ENCODE assay signal across 9 mouse cellular contexts in genomic region chr3:28390183-28390582, GRCm38 (mm10).
"Had no signal": no experiment of that assay in that cellular context is flagged by ENCODE, and none has a peak within 500 bp of the region (broad histone marks: within the 10 kb centered on the region; RNA-seq: fewer than 3 reads in every experiment).

No protein-coding gene starts in this region.

- DNase-seq: kidney, postnatal 14 days; kidney, postnatal 4 days; left cerebral cortex, postnatal 4 days; liver, postnatal 0 days; lung, embryonic 14.5 days; retina, postnatal 1 day; right cerebral cortex, postnatal 25 days; spleen, adult 18-20 months; thymus, postnatal 25 days had no signal
